Mouse (Mus musculus) myocyte (in vitro differentiated cells): Measurements from ENCODE around the gene Pou5f1.

Experiments used
- CEBPB ChIP-seq: IDR thresholded peaks from 2 replicates; pipeline ENCODE4 v1.6.1; 2011; ENCODE audit warnings: mild to moderate bottlenecking, moderate library complexity; ENCODE audit not compliant: poor library complexity, insufficient read depth, severe bottlenecking
- POLR2A ChIP-seq: IDR thresholded peaks from one replicate; pipeline ENCODE4 v1.6.1; 2011; ENCODE audit warnings: low read depth, mild to moderate bottlenecking, control low read depth, moderate library complexity; ENCODE audit not compliant: insufficient read length
- POLR2AphosphoS2 ChIP-seq: IDR thresholded peaks from one replicate; pipeline ENCODE4 v1.6.1; 2011; ENCODE audit warnings: low read depth, control low read depth; ENCODE audit not compliant: insufficient read length
- SRF ChIP-seq: IDR thresholded peaks from one replicate; pipeline ENCODE4 v1.6.1; 2011; ENCODE audit warnings: low read depth; ENCODE audit not compliant: control insufficient read depth, insufficient read length
- USF1 ChIP-seq: IDR thresholded peaks from one replicate; pipeline ENCODE4 v1.6.1; 2011; ENCODE audit warnings: low read depth, mild to moderate bottlenecking, control low read depth, moderate library complexity

- TF ChIP-seq POLR2A, result no peak
- no peak for TF ChIP-seq SRF
- no peak for TF ChIP-seq USF1
- no peak for TF ChIP-seq CEBPB
- no peak for TF ChIP-seq POLR2AphosphoS2
Measured at GRCm38 (mm10) chr17:35532360-35532759, 26.5 kb downstream of the Pou5f1 start.
